Mouse (Mus musculus) macrophage (primary cell): ENCODE measurements around the gene Clec2d. TPM values are rescaled to one million over a fixed set of nuclear protein-coding genes. Genes with fewer than 3 reads are reported as not detected.

ENCODE experiments used
- H3K27ac ChIP-seq: fragments of 350-480 bp; formaldehyde crosslinking; 2 replicates; pipeline ENCODE4 v1.9.0; 2021
- H3K36me3 ChIP-seq: fragments of 350-480 bp; formaldehyde crosslinking; 2 replicates; pipeline ENCODE4 v1.9.0; 2021; ENCODE audit errors: inconsistent target
- H3K4me3 ChIP-seq: fragments of 350-480 bp; formaldehyde crosslinking; 2 replicates; pipeline ENCODE4 v1.9.0; 2021; ENCODE audit errors: inconsistent target
- H3K79me2 ChIP-seq: fragments of 350-480 bp; formaldehyde crosslinking; 2 replicates; pipeline ENCODE4 v1.9.0; 2021; ENCODE audit errors: inconsistent target
- WGBS: methylation state at CpG from one replicate; pipeline ENCODE4 v1.1.7; 2026; ENCODE audit warnings: inconsistent platforms; ENCODE audit not compliant: missing documents; 5-methylcytosine and 5-hydroxymethylcytosine counted together
- polyA plus RNA-seq: library from polyadenylated mRNA; stranded (reverse); fragments of 250-400 nt; gene quantifications from 3 replicates; pipeline ENCODE4 v1.2.4, GENCODE M21; 2018; ENCODE audit warnings: inconsistent platforms

Gene Clec2d
- polyA plus RNA-seq, 1 experiment from 2014 or later = 120 TPM

DNA sequence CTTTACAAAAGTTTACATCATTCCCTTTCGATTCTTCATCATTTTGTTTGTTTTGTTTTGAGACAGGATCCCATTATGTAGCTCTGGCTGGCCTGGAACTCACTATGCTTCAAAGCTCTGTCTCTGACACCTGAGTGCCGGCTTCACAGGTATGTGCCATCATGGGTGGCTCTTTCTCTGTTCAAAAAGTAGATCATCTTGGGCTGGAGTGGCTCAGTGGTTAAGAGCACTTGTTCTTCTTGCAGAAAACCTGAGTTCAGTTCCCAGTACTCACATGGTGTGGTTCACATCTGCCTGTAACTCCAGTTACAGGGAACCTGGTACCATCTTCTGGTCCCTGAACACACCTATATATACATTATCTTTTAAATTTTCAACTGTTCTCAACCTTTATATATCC, 44.7 kb downstream of the Clec2d start:
- 100% methylated on average over 2 of the region's 2 CpGs for WGBS
- H3K4me3 ChIP-seq = no peak overlapping the region
- no peaks in the 10 kb centered on the region; the same call in 1 of the 2 replicates for H3K36me3 ChIP-seq
- no peaks in the 10 kb centered on the region for H3K79me2 ChIP-seq
- H3K27ac ChIP-seq = no peak overlapping the region

DNA sequence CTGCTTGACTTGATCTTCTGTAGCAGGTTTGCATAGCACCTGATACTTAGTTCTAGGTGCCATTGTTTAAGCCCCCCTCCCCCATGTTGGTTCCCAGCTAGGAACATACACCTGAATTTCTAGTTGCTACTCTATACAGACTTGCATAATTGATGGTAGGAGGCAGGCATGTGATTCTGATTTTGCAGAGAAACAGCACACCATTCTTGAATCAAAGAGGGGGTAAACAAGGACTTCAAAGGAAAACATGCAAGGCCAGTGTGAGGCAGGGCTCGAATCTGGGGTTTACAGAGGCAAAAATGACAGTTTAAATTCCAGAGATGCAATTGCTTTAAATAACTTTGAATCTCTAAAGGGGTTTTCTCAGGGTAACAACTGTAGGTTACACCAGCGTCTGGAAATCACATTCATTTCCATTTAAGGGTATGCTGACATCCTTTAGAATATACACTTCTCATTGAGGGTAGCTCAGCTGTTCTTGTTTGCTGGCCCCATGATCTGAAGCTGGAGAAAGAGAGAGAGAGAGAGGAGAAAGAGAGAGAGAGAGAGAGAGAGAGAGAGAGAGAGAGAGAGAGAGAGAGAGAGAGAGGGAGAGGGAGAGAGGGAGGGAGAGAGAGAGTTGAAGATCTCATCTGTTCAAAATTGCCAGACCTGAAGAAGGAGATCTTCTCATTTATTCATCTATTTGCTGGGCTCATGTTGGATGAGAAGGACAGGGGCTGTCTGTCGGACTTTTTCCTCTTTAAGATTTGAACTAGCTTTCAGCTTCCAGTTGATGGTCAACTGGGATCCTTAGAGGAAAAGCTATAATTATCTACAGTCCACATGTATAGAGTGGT, 48.7 kb downstream of the Clec2d start:
- Histone ChIP-seq H3K4me3 (no peak overlapping the region), H3K27ac (peak overlapping the region; percentile 88), H3K79me2 (peaks cover 9% of the 10 kb centered on the region; the same call in 1 of the 2 replicates), H3K36me3 (no peaks in the 10 kb centered on the region; the same call in 1 of the 2 replicates)
- WGBS = 79% methylated on average over 2 of the region's 3 CpGs

DNA sequence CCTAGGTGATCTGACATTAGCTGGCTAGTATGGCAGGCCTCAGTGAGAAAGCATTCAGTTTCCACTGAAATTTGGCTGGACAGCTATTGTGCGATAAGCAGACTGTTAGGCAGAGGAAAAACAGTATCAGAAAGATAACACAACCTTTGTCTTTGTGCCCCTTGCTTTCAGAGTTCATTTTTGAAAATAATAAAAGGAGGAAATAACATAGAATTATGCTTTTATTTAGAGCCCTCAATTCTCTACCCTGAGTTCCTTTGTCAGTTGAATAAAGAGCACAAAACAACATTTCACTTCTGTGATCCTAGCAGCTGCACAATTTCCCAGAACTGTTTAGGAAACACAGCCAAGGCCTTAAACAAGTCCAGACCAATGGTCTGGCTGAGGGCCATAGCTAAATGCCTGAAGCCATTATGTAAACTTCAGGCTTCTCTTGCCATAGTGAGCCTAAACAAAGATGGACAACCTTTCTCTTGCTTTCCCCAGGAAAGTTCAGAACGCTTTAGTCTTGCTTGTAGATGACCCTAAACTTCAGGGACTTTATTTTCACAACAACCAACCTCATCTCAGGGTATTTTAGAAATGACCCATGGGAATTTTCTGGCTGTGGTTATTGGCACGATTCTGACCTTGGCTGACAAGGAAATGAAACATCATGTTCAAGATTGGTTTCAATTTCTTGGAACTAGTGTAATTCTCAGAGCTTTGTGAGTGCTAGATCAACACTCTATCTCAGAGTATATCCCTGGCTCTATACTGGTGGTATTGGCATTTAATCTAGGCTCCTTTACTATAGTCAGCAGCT, 49.6 kb downstream of the Clec2d start:
- peaks cover 13% of the 10 kb centered on the region; the same call in 1 of the 2 replicates for H3K79me2 ChIP-seq
- H3K4me3 ChIP-seq = no peak overlapping the region
- 46% methylated on average over 3 of the region's 3 CpGs for WGBS
- H3K36me3 ChIP-seq = no peaks in the 10 kb centered on the region; the same call in 1 of the 2 replicates
- H3K27ac ChIP-seq = peak overlapping the region; percentile 88

DNA sequence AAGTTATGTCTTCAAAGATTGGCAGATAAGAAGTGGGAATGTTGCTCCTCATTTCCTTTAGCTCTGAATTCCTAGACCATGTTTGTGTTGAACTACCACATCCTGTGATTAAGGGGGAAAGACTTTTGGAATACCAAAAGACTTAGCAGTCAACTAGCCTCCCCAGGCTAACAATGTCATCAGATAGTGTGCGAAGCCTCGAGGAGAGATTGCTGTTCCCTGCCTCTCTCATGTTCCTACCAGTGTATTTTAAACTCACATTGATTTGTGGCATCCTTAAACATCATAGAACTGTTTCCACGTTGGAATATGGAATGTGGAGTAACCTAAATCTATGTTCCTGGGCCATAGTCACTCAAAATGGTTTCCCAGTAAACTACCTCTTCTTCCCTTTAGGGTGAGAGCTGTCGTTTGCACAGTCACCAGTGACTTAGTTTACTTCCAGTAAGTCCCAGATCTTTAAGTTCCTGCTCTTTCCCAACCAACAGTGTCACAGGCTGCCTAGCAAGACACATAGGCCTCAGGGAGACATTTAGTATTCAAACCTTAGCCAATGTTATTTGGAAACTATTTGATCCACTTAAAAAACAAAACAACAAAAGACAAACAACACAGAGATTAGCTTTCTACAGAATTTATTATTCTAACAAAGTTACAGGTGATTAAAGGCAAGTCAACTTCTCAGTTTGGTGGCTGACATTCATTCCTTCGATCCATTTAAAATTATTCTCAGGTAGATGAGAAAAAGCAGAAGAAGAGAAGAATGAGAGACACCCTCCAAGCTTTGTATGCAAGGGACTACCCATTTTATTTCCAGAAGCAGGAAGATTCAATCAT, 51.8 kb downstream of the Clec2d start:
- WGBS = 49% methylated on average over 5 of the region's 5 CpGs
- Histone ChIP-seq H3K79me2 (peaks cover 23% of the 10 kb centered on the region; the same call in 1 of the 2 replicates), H3K27ac (peak overlapping the region; percentile 100), H3K4me3 (no peak overlapping the region), H3K36me3 (no peaks in the 10 kb centered on the region; the same call in 1 of the 2 replicates)

GRCm38 (mm10) chr6:129232842-129233205, 52.4 kb downstream of the Clec2d start:
- Histone ChIP-seq H3K36me3 (no peaks in the 10 kb centered on the region), H3K79me2 (peaks cover 29% of the 10 kb centered on the region; the same call in 1 of the 2 replicates), H3K27ac (peak overlapping the region; percentile 100), H3K4me3 (no peak overlapping the region)
- WGBS = 1% methylated on average over 9 of the region's 9 CpGs

- H3K36me3 ChIP-seq = no peaks in the 10 kb centered on the region
- 14% methylated on average over 6 of the region's 6 CpGs for WGBS
- H3K79me2 ChIP-seq = peaks cover 30% of the 10 kb centered on the region; the same call in 1 of the 2 replicates
- no peak overlapping the region for H3K4me3 ChIP-seq
- H3K27ac ChIP-seq = peak overlapping the region; percentile 100
Measured at GRCm38 (mm10) chr6:129233366-129233954, 53.0 kb downstream of the Clec2d start.

DNA sequence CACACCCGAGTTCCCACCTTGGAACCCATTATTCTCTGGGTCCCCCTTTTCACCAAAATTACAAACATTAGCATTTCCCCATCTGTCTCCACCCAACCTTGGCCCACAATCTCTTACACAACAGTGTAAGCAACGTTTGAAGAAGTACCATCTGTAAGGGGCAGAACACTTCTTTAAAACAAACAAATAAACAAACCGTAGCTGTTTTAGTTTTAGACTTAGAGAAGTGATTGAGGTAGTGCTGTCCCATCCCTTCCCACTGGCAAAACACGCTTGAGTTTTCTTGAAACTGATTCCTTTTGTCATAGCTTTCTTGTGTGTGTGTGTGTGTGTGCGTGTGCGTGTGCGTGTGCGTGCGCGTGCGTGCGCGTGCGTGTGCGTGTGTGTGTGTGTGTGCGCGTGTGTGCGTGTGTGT, 53.5 kb downstream of the Clec2d start:
- WGBS = 4% methylated on average over 3 of the region's 18 CpGs
- H3K36me3 ChIP-seq = no peaks in the 10 kb centered on the region
- H3K79me2 ChIP-seq = peaks cover 30% of the 10 kb centered on the region; the same call in 1 of the 2 replicates
- H3K27ac ChIP-seq = peak overlapping the region; percentile 100
- no peak overlapping the region for H3K4me3 ChIP-seq

GRCm38 (mm10) chr6:129234456-129235360, 54.3 kb downstream of the Clec2d start:
- H3K4me3 ChIP-seq = no peak overlapping the region
- H3K27ac ChIP-seq = peak overlapping the region; percentile 100
- no peaks in the 10 kb centered on the region for H3K36me3 ChIP-seq
- 13% methylated on average over 4 of the region's 8 CpGs for WGBS
- peaks cover 30% of the 10 kb centered on the region; the same call in 1 of the 2 replicates for H3K79me2 ChIP-seq

DNA sequence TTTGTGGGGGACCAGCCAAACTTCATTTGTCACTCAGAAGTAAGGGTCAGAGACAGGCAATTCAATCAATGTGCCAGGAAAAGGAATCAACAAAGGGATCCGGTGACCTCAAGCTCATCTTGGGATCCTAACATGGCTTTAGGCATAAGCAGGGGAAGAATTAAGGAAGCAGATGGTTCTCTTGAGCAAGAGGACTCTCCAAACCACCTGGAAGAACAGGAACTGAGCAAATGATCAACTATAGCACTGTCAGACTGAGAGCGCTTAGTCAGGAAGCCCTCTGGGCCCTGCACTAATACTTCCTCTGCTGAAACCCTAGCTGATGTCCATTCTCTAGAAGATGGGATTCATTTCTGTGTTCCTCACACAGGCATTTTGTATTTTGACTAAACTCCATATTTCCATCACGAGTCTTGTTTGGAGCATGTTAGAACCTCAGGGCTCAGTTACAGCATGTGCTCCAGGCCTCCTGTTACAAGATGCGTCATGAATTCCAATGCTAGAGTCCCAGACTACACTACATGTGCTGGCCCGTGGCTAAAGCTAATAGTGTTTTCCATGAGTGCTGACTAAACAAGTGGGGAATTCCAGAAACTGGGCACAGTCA, 55.5 kb downstream of the Clec2d start:
- WGBS = 6% methylated on average over 5 of the region's 5 CpGs
- Histone ChIP-seq H3K36me3 (no peaks in the 10 kb centered on the region), H3K4me3 (0 out of 2 replicates have a peak overlapping the region, but pooled peaks have one; percentile 3), H3K27ac (peak overlapping the region; percentile 100), H3K79me2 (peaks cover 30% of the 10 kb centered on the region; the same call in 1 of the 2 replicates)

Other genes with a start within 250 kb of the Clec2d start
- not detected in 3 replicates for gene Clec2g, start 246.2 kb upstream of the Clec2d start, polyA plus RNA-seq
- 0.14 TPM in 1 of 3 replicates, not detected in the others for gene Klrb1f, start 134.7 kb upstream of the Clec2d start, polyA plus RNA-seq
- 0.06 TPM in 1 of 3 replicates, not detected in the others for gene Clec2e, start 79.7 kb upstream of the Clec2d start, polyA plus RNA-seq
- 2.4 to 12.8 TPM (median 4.1 TPM) in 3 replicates for gene Cd69, start 94.8 kb downstream of the Clec2d start, polyA plus RNA-seq
- not detected in 3 replicates for gene 4922502D21Rik, start 151.2 kb downstream of the Clec2d start, polyA plus RNA-seq
- 168 to 417 TPM (median 176 TPM) in 3 replicates for gene Clec12a, start 162.1 kb downstream of the Clec2d start, polyA plus RNA-seq
- gene Clec12b, start 205.3 kb downstream of the Clec2d start, polyA plus RNA-seq = not detected in 3 replicates
- 0.93 to 5.0 TPM (median 1.5 TPM) in 3 replicates for gene Clec1b, start 216.7 kb downstream of the Clec2d start, polyA plus RNA-seq
- gene Clec9a, start 228.2 kb downstream of the Clec2d start, polyA plus RNA-seq = 0.48 to 1.2 TPM in 2 of 3 replicates, not detected in the other